Mouse (Mus musculus): ENCODE data around the gene Bak1. TPM values are rescaled to one million over a fixed set of nuclear protein-coding genes. Genes with fewer than 3 reads are reported as not detected.
A peak's percentile ranks its signal among the peaks of the same experiment; 100 is the strongest.

Gene Bak1
- polyA plus RNA-seq, 1 experiment from 2014 or later = 2.5 TPM

GRCm38 (mm10) chr17:27047762-27048444 is 19.1 kb upstream of the Bak1 start:
- H3K4me2 ChIP-seq (replicated peaks) = no peak overlapping the region
- no peaks in the 10 kb centered on the region for H3K9me3 ChIP-seq
- H3K4me3 ChIP-seq = no peak overlapping the region
- no peaks in the 10 kb centered on the region for H3K36me3 ChIP-seq
- no peak for ATAC-seq (ENCODE audit: low FRiP score, low read depth)
- H3K27ac ChIP-seq = no peak overlapping the region
- no peak overlapping the region for H3K9ac ChIP-seq
- H3K27me3 ChIP-seq (replicated peaks) = no peaks in the 10 kb centered on the region
- WGBS = 75% methylated on average over 14 of the region's 14 CpGs
- H3K4me1 ChIP-seq = peaks cover 9% of the 10 kb centered on the region

- Histone ChIP-seq H3K4me2 (replicated peaks) (no peak overlapping the region), H3K9ac (no peak overlapping the region), H3K9me3 (no peaks in the 10 kb centered on the region), H3K4me1 (peaks cover 22% of the 10 kb centered on the region), H3K36me3 (no peaks in the 10 kb centered on the region), H3K27ac (no peak overlapping the region), H3K4me3 (no peak overlapping the region), H3K27me3 (replicated peaks) (no peaks in the 10 kb centered on the region)
- ATAC-seq (ENCODE audit: low FRiP score, low read depth) = no peak
- WGBS = 88% methylated on average over 6 of the region's 6 CpGs
Measured at GRCm38 (mm10) chr17:27045164-27045563, 16.4 kb upstream of the Bak1 start.

- H3K9me3 ChIP-seq = no peaks in the 10 kb centered on the region
- WGBS = 69% methylated on average over 6 of the region's 6 CpGs
- 0 out of 2 replicates have a peak, but pooled peaks cover 10% of the 10 kb centered on the region for H3K27me3 ChIP-seq (replicated peaks)
- H3K27ac ChIP-seq = no peak overlapping the region
- no peaks in the 10 kb centered on the region for H3K36me3 ChIP-seq
- ATAC-seq (ENCODE audit: low FRiP score, low read depth) = no peak
- no peak overlapping the region for H3K4me2 ChIP-seq (replicated peaks)
- H3K9ac ChIP-seq = no peak overlapping the region
- H3K4me1 ChIP-seq = peaks cover 35% of the 10 kb centered on the region
- no peak overlapping the region for H3K4me3 ChIP-seq
Measured at GRCm38 (mm10) chr17:27042840-27043239, 14.0 kb upstream of the Bak1 start.

GRCm38 (mm10) chr17:27041787-27042055 is 12.9 kb upstream of the Bak1 start:
- no peaks in the 10 kb centered on the region for H3K9me3 ChIP-seq
- 0 out of 2 replicates have a peak, but pooled peaks cover 12% of the 10 kb centered on the region for H3K27me3 ChIP-seq (replicated peaks)
- no peak for ATAC-seq (ENCODE audit: low FRiP score, low read depth)
- 90% methylated on average over 2 of the region's 2 CpGs for WGBS
- H3K4me1 ChIP-seq = peaks cover 38% of the 10 kb centered on the region
- no peak overlapping the region for H3K9ac ChIP-seq
- H3K27ac ChIP-seq = no peak overlapping the region
- H3K36me3 ChIP-seq = no peaks in the 10 kb centered on the region
- H3K4me3 ChIP-seq = no peak overlapping the region
- H3K4me2 ChIP-seq (replicated peaks) = no peak overlapping the region

- no peak for ATAC-seq (ENCODE audit: low FRiP score, low read depth)
Measured at GRCm38 (mm10) chr17:27041046-27041786, 12.4 kb upstream of the Bak1 start.

GRCm38 (mm10) chr17:27040304-27041045 is 11.7 kb upstream of the Bak1 start:
- peak; percentile 35; the same call in 1 of the 2 replicates for ATAC-seq (ENCODE audit: low FRiP score, low read depth)
- no peak overlapping the region for H3K4me3 ChIP-seq
- peak overlapping the region; percentile 47 for H3K4me2 ChIP-seq (replicated peaks)
- no peaks in the 10 kb centered on the region for H3K36me3 ChIP-seq
- H3K27me3 ChIP-seq (replicated peaks) = 0 out of 2 replicates have a peak, but pooled peaks cover 12% of the 10 kb centered on the region
- H3K9me3 ChIP-seq = no peaks in the 10 kb centered on the region
- 12% methylated on average over 20 of the region's 20 CpGs for WGBS
- peaks cover 38% of the 10 kb centered on the region for H3K4me1 ChIP-seq
- H3K9ac ChIP-seq = 0 out of 2 replicates have a peak overlapping the region, but pooled peaks have one; percentile 13
- no peak overlapping the region for H3K27ac ChIP-seq

More at GRCm38 (mm10) chr17:27041046-27041786, 12.4 kb upstream of the Bak1 start:
- Histone ChIP-seq H3K4me1 (peaks cover 38% of the 10 kb centered on the region), H3K4me3 (no peak overlapping the region), H3K9ac (0 out of 2 replicates have a peak overlapping the region, but pooled peaks have one; percentile 13), H3K27ac (no peak overlapping the region), H3K36me3 (no peaks in the 10 kb centered on the region), H3K27me3 (replicated peaks) (0 out of 2 replicates have a peak, but pooled peaks cover 12% of the 10 kb centered on the region), H3K9me3 (no peaks in the 10 kb centered on the region), H3K4me2 (replicated peaks) (0 out of 2 replicates have a peak overlapping the region, but pooled peaks have one; percentile 47)
- WGBS = 46% methylated on average over 12 of the region's 13 CpGs

GRCm38 (mm10) chr17:27039432-27040102 is 10.8 kb upstream of the Bak1 start:
- ATAC-seq (ENCODE audit: low FRiP score, low read depth) = no peak
- Histone ChIP-seq H3K36me3 (no peaks in the 10 kb centered on the region), H3K4me2 (replicated peaks) (peak overlapping the region; percentile 47; the same call in 1 of the 2 replicates), H3K4me1 (peaks cover 38% of the 10 kb centered on the region), H3K9ac (0 out of 2 replicates have a peak overlapping the region, but pooled peaks have one; percentile 9), H3K4me3 (no peak overlapping the region), H3K9me3 (no peaks in the 10 kb centered on the region), H3K27ac (no peak overlapping the region), H3K27me3 (replicated peaks) (0 out of 2 replicates have a peak, but pooled peaks cover 12% of the 10 kb centered on the region)
- WGBS = 68% methylated on average over 10 of the region's 10 CpGs

- 48% methylated on average over 18 of the region's 18 CpGs for WGBS
Measured at GRCm38 (mm10) chr17:27038335-27039050, 9.7 kb upstream of the Bak1 start.

GRCm38 (mm10) chr17:27036465-27036864 is 7.7 kb upstream of the Bak1 start:
- peaks cover 38% of the 10 kb centered on the region for H3K4me1 ChIP-seq
- H3K4me2 ChIP-seq (replicated peaks) = no peak overlapping the region
- no peak overlapping the region for H3K4me3 ChIP-seq

More at GRCm38 (mm10) chr17:27038335-27039050, 9.7 kb upstream of the Bak1 start:
- no peaks in the 10 kb centered on the region for H3K36me3 ChIP-seq
- H3K4me3 ChIP-seq = no peak overlapping the region
- H3K27me3 ChIP-seq (replicated peaks) = 0 out of 2 replicates have a peak, but pooled peaks cover 12% of the 10 kb centered on the region
- ATAC-seq (ENCODE audit: low FRiP score, low read depth) = no peak
- H3K9me3 ChIP-seq = no peaks in the 10 kb centered on the region
- peaks cover 38% of the 10 kb centered on the region for H3K4me1 ChIP-seq
- H3K4me2 ChIP-seq (replicated peaks) = no peak overlapping the region; the same call in 1 of the 2 replicates
- no peak overlapping the region for H3K9ac ChIP-seq
- no peak overlapping the region for H3K27ac ChIP-seq

GRCm38 (mm10) chr17:27032869-27033268 is 4.1 kb upstream of the Bak1 start:
- peak; percentile 22; the same call in 1 of the 2 replicates for ATAC-seq (ENCODE audit: low FRiP score, low read depth)
- H3K4me2 ChIP-seq (replicated peaks) = peak overlapping the region; percentile 10; the same call in 1 of the 2 replicates
- H3K9me3 ChIP-seq = no peaks in the 10 kb centered on the region
- no peaks in the 10 kb centered on the region for H3K36me3 ChIP-seq
- H3K27me3 ChIP-seq (replicated peaks) = 0 out of 2 replicates have a peak, but pooled peaks cover 2% of the 10 kb centered on the region
- H3K4me3 ChIP-seq = no peak overlapping the region
- H3K4me1 ChIP-seq = peaks cover 13% of the 10 kb centered on the region
- H3K9ac ChIP-seq = no peak overlapping the region
- no peak overlapping the region for H3K27ac ChIP-seq
- 3% methylated on average over 14 of the region's 14 CpGs for WGBS

More at GRCm38 (mm10) chr17:27036465-27036864, 7.7 kb upstream of the Bak1 start:
- H3K36me3 ChIP-seq = no peaks in the 10 kb centered on the region
- H3K27me3 ChIP-seq (replicated peaks) = 0 out of 2 replicates have a peak, but pooled peaks cover 12% of the 10 kb centered on the region
- no peak for ATAC-seq (ENCODE audit: low FRiP score, low read depth)
- no peak overlapping the region for H3K9ac ChIP-seq
- 79% methylated on average over 7 of the region's 7 CpGs for WGBS
- H3K9me3 ChIP-seq = no peaks in the 10 kb centered on the region
- H3K27ac ChIP-seq = no peak overlapping the region

- H3K27me3 ChIP-seq (replicated peaks) = no peaks in the 10 kb centered on the region
- no peak overlapping the region for H3K27ac ChIP-seq
- H3K4me2 ChIP-seq (replicated peaks) = 0 out of 2 replicates have a peak overlapping the region, but pooled peaks have one; percentile 10
- H3K4me1 ChIP-seq = peaks cover 15% of the 10 kb centered on the region
- H3K9ac ChIP-seq = no peak overlapping the region
- no peaks in the 10 kb centered on the region for H3K9me3 ChIP-seq
- no peaks in the 10 kb centered on the region for H3K36me3 ChIP-seq
- whole genome bisulfite sequencing = 68% methylated on average over 7 of the region's 7 CpGs
- no peak overlapping the region for H3K4me3 ChIP-seq
- ATAC-seq (ENCODE audit: low FRiP score, low read depth) = no peak
Measured at GRCm38 (mm10) chr17:27032328-27032727, 3.5 kb upstream of the Bak1 start.
